Mouse (Mus musculus): Measurements from ENCODE around the gene Fam178b.
A peak's percentile ranks its signal among the peaks of the same experiment; 100 is the strongest.

Gene Fam178b

DNA sequence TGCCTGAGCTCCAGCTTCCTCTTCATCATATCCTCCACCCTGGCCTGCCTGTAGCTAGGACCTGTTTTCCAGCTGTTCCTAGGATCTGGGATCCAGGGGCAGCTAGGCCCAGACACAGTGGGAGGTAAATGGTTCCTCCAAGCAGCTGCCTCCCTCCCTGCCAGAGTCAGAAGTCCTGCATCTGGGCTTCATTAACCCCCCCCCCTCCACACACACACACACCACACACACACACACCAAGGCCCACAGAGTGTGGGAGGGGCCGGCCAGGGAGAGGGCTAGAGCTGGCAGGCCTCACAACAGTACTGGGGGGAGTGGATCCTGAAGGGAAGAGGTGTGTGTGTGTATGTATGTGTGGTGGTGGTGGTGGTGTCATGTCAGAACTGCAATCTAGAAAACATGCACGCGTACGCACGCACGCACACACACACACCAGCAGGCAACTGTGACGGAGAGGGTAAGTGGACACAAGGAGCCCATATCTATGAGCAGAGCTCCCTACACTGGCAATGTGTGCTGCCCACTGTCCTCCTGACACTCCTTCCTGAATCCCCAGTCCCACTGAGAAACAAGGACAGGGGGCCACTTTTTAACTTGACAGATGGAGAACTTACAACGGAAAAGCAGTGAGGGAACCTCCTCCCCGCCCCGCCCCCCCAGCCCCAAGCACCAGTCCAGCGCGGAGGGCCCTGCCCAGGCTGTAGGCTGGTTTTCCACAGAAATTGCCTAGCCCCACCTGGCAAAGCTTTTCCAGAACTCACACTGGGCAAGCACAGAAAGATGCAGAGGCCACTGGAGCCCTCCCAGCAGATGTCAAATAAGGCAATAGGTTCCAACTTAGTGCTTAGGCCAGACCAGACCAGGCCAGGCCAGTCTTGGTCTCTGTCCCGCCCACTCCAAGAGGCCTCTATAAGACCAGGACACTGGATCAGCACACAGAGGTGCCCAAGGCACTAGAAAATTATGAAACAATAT lies 94.2 kb downstream of the Fam178b start:
- no peak for DNase-seq (ENCODE audit: low read depth, low spot score)

DNA sequence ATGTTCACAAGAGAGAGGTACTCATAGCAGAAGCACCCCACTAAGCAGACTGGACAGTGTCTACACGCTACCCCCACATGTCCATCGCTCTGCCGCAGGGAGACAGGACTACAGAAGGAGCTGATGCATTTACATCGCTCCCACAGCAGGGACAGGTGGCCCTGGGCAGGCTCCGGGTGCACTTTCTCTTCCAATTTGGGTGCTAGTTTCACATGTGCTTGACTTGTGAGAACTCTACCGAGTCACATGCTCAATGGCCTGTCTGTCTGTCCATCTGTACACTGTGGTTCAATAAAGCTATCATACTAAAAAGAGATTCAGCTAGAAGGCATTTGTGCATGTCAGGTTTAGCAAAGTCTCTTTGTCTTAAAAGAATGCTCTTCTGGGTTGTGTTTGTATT lies 95.1 kb downstream of the Fam178b start:
- no peak for DNase-seq (ENCODE audit: low read depth, low spot score)

GRCm38 (mm10) chr1:36586288-36586687 lies 96.7 kb downstream of the Fam178b start:
- no peak for DNase-seq (ENCODE audit: low read depth, low spot score)

GRCm38 (mm10) chr1:36583408-36584116 lies 99.4 kb downstream of the Fam178b start:
- no peak for DNase-seq (ENCODE audit: low read depth, low spot score)

- no peak for DNase-seq (ENCODE audit: low read depth, low spot score)
Observed at GRCm38 (mm10) chr1:36582211-36582610, 100.8 kb downstream of the Fam178b start.

DNA sequence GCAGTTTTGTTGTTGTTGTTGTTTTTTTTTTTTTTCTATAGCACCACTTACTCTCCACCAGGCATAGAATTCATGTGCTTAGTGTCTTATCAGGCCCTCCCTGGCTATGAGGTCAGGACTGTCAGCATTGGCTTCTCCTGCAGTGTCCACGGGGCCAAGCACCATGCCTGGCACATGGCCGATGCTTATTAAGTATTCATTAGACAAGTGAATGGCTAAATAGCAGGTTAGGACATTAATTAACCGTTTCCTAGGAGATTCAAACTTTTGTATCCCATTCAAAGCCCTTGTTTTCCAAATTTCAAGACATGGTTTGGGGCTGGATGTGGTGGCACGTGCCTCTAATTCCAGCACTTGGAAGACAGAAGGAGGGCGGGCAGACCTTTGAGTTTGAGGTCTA lies 101.7 kb downstream of the Fam178b start:
- DNase-seq (ENCODE audit: low read depth, low spot score): no peak

DNA sequence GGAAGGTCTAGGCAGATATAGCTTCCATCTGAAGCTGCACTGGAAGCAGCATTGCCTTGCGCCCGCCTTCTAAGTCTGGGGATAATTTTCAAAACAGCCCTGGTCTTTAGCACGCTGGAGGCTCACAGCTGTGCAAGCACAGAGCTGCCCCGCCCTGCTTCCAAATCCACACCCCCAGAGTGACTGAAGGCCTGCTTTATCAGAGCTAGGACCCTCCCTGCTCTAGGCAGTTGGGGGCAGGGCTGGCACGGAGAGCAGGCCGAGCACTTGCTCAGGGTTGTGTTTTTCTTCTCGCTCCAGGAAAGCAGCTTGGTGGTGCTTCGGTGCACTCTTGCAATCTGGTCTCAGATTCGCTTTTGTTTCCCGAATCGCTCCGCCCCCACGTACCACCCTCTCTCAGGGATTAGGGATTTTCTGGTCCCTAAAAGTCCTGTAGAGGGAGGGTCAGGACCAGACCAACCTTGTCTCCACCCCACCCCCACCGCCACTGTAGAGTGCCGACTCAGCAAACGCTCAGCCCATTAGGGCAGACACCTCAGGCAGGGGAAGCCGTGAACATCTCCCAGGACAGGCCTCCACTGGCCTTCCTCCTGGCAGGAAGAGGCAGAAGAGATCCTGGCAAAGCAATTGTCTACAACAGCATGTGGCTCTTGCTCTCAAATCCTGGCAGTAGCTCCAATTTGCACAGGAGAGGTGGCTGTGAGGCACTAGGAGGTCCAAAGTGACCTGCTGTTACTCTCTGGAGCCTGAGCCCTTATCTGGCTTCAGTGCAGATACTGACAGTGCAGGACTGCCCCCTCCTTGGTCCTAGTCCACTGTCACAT lies 102.4 kb downstream of the Fam178b start:
- peak; percentile 38 for DNase-seq (ENCODE audit: low read depth, low spot score)

DNA sequence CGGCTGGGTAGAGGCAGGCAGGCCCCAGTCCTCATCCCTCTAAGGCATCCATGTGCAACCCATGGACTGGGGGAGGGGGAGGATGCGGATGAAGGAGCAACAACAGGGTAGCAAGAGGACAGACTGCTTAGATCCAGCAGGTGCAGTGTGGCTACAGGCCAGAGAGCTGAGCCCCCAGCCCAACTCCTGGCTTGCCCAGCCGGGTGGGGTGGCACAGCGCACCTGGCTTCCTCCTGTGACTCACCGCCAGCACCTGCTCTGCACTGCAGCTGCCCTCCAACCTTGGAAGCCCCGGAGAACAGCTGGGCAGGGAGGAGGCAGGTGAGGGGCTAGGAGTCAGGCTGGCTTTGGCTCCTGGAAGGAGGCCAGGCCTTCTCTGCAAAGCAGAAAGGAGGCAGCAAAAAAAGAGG lies 103.0 kb downstream of the Fam178b start:
- DNase-seq (ENCODE audit: low read depth, low spot score): no peak

DNA sequence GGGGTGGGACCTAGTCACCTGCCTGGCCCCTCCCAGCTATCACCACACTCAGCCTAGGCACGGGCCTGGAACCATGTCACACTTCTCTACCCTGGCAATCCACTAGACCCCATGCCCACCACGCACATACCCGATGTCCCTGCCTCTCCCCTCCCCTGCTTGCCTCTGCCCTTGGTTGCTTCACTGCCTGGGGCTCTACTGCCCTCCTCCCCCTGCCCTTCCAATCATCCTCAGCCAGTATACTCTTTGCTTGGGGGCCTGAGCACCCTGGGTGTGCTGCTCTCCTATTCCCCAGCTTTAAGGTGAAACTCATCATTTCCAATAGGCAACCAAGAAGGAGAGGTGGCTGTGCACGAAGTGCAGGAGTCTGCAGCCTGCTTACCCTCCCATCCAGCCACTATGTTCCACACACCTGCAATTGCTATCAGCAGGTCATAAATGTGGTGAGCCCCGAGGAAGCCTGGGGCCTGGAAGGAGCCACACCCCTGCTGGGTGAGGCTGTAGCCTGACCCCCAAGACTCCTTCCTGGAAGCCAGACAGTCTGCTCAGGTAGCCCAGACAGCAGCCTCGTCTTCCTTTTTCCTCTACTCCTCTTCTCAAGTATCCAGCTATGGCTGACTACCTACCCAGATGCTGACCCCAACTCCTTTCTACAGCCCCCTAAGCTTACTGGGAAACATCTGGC lies 105.8 kb downstream of the Fam178b start:
- DNase-seq (ENCODE audit: low read depth, low spot score): no peak

DNA sequence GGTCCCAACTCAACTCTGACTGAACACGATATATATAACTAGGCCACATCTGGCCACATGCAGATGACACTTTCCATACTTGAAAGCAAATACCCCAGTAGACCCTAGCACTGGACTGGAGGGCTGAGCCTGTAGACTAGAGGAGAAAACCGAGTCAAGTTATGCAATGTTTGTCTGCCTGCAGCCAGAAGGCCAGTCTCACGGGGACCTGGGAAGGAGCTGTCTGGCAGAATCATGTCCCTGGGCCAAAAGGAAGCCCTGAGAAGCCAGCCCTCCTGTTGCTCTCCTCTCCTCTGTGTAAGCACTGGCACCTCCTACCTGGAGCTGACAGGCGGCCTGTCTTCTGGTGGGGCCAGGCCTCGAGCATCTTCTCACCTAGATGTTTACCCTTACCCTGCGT lies 107.6 kb downstream of the Fam178b start:
- DNase-seq (ENCODE audit: low read depth, low spot score): no peak

- no peak for DNase-seq (ENCODE audit: low read depth, low spot score)
Observed at GRCm38 (mm10) chr1:36574196-36574955, 108.6 kb downstream of the Fam178b start.

DNA sequence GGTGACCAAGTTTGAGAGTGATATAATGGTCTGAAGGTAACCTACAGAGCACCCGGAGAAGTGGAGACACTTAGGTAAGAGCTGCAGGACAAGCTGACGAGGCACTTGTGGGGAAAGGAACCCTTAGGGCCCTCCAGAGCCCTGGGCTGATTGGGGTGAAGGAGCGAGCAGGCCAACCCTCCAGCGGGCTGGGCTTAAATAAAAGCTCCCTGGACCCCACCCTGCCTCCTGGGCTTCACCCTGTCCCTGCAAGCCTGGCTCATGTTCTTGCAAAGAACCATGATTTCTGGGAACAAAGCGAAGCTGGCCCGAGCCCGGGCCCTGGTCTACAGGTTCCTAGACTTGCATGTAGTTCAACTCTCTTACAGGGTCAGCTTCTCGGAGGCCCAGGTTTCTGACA lies 109.5 kb downstream of the Fam178b start:
- no peak for DNase-seq (ENCODE audit: low read depth, low spot score)

DNA sequence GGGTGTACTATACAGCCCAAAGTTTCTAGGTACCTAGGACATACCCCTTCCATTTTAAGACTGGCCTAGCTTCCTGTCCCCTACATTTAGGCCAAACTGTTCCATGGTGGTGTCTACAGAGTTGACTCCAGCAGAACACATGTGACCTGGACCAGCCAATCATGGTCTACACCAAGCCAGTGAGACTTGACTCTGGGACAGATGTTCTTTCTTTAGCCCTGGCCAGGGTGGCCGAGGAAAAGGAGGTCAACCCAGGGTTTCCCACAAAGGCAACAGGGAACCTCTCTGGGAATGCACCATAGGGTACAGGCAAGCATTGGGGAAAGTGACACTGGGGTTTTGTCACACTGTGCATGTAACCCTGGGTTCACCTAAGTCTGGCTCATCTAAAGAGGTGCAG lies 110.3 kb downstream of the Fam178b start:
- no peak for DNase-seq (ENCODE audit: low read depth, low spot score)

GRCm38 (mm10) chr1:36572140-36572700 lies 110.8 kb downstream of the Fam178b start:
- no peak for DNase-seq (ENCODE audit: low read depth, low spot score)

- no peak for DNase-seq (ENCODE audit: low read depth, low spot score)
Observed at GRCm38 (mm10) chr1:36571627-36572026, 111.4 kb downstream of the Fam178b start.

GRCm38 (mm10) chr1:36570320-36570719 lies 112.7 kb downstream of the Fam178b start:
- no peak for DNase-seq (ENCODE audit: low read depth, low spot score)

GRCm38 (mm10) chr1:36569694-36570276 lies 113.2 kb downstream of the Fam178b start:
- DNase-seq (ENCODE audit: low read depth, low spot score): no peak

GRCm38 (mm10) chr1:36568776-36569175 lies 114.2 kb downstream of the Fam178b start:
- DNase-seq (ENCODE audit: low read depth, low spot score): no peak

GRCm38 (mm10) chr1:36567818-36568603 lies 115.0 kb downstream of the Fam178b start:
- no peak for DNase-seq (ENCODE audit: low read depth, low spot score)
